Mouse (Mus musculus) mouse trophoblast stem cell (cell line): Measurements from ENCODE around the gene Snrnp200.
"Not testable (repeated sequence)": the region's sequence is repeated elsewhere in the genome, so short reads cannot be mapped to it uniquely, and the experiment has no call there.

ENCODE experiments used
- in situ Hi-C, 2 experiments: fragments of 300-500 bp; cut with MseI, MboI; formaldehyde crosslinking; loops; 2 replicates in 1 of 2; 3 replicates in 1 of 2; pipeline ENCODE4 v1.15.1; 2025

Snrnp200 gene

GRCm38 (mm10) chr2:127207547-127208451 is at the start of gene Snrnp200, which contains the start of gene 1810024B03Rik:
TSS of gene Snrnp200 (plus strand) at chr2:127208386.
TSS of gene 1810024B03Rik (minus strand) at chr2:127208280.
- in situ Hi-C loops, result no loop called here

- in situ Hi-C loops, result no loop called here
Observed at GRCm38 (mm10) chr2:127165675-127166074, 42.5 kb upstream of the Snrnp200 start.

DNA sequence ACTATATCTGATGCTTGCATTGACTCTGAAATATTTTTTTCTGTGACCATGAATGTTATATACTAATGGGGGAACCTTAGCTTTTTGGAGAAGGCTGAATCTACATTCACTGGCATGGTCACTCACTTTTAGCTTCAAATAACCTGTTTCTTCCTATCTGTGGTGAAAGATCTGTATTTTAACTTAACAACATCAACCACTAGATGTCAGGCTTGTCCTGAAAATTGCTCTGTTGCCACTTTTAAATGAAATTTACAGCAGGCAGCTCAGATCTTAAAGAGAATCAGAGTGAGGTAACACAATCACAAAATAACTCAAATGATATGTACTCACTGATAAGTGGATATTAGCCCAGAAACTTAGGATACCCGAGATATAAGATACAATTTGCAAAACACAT is 41.9 kb upstream of the Snrnp200 start:
- in situ Hi-C loops, result not testable (repeated sequence)

- in situ Hi-C loops, result no loop called here
Observed at GRCm38 (mm10) chr2:127182598-127183381, 25.4 kb upstream of the Snrnp200 start.

DNA sequence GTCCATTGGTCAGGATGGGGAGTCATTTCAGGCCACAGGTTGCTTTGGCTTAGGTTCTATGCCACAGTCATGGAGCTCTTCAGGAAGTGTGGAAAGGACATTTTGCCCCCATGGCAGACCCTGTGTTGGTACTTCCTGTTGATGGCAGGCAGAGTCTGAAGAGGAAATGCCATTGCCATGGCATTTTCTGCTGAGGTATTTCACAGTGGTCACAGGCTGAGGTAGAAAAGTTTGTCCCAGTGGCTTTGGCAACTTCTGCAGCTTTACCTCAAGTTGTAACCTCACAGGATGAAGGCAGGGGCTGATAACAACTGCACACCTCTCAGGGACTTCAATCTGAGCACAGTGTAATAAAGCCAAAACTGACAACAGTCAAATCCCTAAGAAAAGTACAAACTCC is 18.6 kb upstream of the Snrnp200 start:
- in situ Hi-C loops, result no loop called here

GRCm38 (mm10) chr2:127204932-127205331 is 3.3 kb upstream of the Snrnp200 start:
- in situ Hi-C loops, result no loop called here

GRCm38 (mm10) chr2:127205936-127206335 is 2.2 kb upstream of the Snrnp200 start:
- in situ Hi-C loops, result not testable (repeated sequence)

DNA sequence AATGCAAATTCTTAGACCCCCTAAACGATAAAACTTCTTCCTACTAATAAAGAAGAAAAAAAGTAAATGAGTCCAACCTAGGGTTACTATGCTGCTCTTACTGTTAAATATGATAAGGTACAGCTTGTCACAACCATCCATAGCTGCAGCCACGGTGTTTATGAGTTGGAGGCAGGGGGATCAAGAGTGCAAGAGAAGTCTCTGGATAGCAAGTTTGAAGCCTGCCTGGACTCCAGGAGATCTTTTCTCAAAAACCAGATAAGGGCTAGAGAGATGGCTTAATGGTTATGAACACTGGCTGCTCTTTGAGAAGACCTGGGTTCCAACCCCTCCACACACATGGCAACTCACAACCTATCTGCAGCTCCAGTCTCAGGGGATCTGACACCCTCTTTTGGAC is 1.3 kb upstream of the Snrnp200 start:
- in situ Hi-C loops, result no loop called here

DNA sequence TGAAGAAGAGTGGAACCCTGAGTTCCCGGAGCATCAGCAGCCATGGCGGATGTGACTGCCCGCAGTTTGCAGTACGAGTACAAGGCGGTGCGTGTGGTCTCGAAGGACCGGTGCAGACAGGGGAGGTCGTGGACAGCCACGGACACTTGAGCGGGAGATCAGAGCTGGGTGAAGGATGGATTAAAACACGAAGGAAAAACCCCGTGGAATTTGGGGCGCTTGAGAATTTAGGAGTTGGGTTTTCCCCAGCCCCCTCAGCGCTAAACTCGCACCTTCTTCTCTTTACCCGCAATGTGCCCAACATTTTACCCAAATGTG is 225 bp downstream of the Snrnp200 start:
- in situ Hi-C loops, result no loop called here

DNA sequence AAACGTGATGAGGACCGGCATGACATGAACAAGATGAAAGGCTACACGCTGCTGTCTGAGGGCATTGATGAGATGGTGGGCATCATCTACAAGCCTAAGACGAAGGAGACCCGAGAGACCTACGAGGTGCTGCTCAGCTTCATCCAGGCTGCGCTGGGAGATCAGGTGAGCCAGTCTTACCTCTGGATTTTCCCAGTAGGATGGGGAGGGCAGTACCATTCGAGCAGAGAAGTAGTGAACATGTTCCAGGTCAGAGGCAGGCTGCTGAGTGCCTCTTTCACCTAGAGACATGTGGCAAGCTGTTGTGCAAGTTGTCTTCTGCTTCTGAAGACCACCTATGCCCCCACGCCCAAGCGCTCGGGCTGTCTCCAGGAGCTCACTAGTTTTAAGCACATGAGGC is 2.5 kb downstream of the Snrnp200 start:
- in situ Hi-C loops, result no loop called here

DNA sequence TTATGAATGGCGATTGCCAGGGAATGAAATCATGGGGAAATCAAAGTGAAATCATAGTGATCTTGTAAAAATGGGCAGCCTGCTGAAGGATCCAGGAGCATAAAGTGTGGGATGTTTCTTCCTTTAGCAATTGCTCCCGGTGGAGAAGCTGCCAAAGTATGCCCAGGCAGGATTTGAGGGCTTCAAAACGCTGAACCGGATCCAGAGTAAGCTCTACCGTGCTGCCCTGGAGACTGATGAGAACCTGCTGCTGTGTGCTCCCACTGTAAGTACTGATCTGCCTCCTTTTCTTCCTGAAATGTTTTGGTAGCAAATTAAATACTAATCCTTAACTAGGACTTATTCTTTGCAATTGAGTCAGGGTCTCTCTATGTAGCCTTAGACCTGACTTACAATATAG is 9.6 kb downstream of the Snrnp200 start:
- in situ Hi-C loops, result no loop called here

GRCm38 (mm10) chr2:127225261-127225660 is 17.1 kb downstream of the Snrnp200 start:
- in situ Hi-C loops, result no loop called here

GRCm38 (mm10) chr2:127237897-127238610 is 29.9 kb downstream of the Snrnp200 start:
- in situ Hi-C loops, result no loop called here

GRCm38 (mm10) chr2:127240065-127240464 is 31.9 kb downstream of the Snrnp200 start:
- in situ Hi-C loops, result no loop called here

DNA sequence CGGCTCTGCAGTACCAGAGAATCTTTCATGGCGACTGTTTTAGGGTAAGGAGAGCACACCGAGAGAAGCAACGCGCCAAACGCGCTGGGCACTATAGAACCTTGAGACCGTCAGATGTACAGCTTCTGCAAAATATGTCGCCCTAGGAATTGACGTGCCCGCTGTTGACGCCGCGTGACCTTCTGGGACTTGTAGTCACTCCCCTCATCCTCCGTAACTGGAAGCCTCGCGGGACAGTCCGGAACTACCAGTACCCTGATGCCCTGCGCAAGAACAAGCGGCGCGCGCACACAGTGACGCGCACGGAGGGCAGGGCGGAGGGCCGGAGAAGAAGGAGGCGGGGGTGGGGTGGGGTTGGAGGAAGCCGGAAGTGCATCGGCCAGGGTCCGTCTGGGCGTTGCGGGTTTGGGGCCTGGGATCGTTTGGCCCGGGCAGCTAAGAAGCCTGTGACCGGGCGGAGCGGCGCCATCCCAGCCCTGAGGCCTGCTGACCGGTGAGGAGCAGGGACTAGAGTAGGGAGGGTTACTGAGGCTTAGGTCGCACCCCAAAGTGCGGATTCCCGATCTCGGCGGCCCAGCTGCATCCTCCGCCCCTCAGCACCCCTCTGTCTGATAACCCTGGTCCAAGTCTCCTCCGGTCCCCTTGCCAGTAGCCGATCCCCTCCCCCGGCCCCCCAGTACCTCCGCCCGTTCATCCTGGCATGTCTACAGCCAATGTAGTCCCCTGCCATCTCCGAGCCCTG is 39.6 kb downstream of the Snrnp200 start, which contains the start of the genes Ciao1 and Tmem127:
Ciao1 (minus strand) TSS at position 225 of the 742 bp plus-strand sequence.
Tmem127 (plus strand) TSS at position 317 of the 742 bp plus-strand sequence.
- in situ Hi-C loops, result no loop called here

DNA sequence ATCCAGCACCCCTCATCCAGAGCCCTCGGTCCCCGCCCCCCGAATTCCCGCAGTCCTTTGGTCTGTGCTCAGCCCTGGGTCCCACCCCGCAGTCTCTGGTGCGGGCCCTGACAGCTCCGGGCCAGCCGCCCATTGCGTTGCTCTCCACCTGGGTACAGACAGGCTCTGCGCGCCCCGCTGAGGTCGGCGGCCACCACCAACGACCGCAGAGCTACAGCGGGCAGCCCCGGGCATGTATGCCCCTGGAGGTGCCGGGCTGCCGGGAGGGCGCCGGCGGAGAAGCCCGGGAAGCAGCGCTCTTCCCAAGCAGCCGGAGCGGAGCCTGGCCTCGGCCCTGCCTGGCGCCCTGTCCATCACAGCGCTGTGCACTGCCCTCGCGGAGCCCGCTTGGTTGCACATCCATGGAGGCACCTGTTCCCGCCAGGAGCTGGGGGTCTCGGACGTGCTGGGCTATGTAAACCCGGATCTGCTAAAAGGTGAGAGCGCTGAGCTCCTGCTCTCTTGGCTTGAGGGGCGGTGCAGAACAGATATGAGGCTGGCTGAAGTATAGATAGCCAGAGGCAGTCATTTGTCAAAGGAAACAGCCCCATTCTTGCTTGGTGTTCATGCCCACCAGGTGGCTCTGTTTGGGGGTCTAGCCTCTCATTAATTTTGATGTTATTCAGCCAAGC is 40.3 kb downstream of the Snrnp200 start:
- in situ Hi-C loops, result no loop called here

- in situ Hi-C loops, result no loop called here
Observed at GRCm38 (mm10) chr2:127250291-127251008, 42.3 kb downstream of the Snrnp200 start.

- in situ Hi-C loops, result no loop called here
Observed at GRCm38 (mm10) chr2:127251457-127251856, 43.3 kb downstream of the Snrnp200 start.

GRCm38 (mm10) chr2:127251880-127252527 is 43.8 kb downstream of the Snrnp200 start:
- in situ Hi-C loops, result no loop called here
